Mouse (Mus musculus) liver, embryonic 16.5 days (tissue): ENCODE measurements around the gene Alg3. TPM values are rescaled to one million over a fixed set of nuclear protein-coding genes. Genes with fewer than 3 reads are reported as not detected.

Experiments
- ATAC-seq: fragments of 200-750 bp; cut with Nextera tagmentation; 2 replicates; pipeline ENCODE4 v1.8.0; 2017; ENCODE audit warnings: low read depth, mild to moderate bottlenecking, moderate number of reproducible peaks, moderate library complexity
- H3K27ac ChIP-seq: fragments of 300-500 bp; sonication (generic); 2 replicates; pipeline ENCODE4 v1.5.1; 2014; ENCODE audit warnings: mild to moderate bottlenecking, low read length
- H3K27me3 ChIP-seq: fragments of 300-500 bp; sonication (generic); 2 replicates; pipeline ENCODE4 v1.6.1; 2014; ENCODE audit warnings: low read depth, low read length, mixed read lengths; ENCODE audit not compliant: control insufficient read depth, insufficient read depth
- H3K36me3 ChIP-seq: fragments of 300-500 bp; sonication (generic); 2 replicates; pipeline ENCODE4 v1.6.1; 2014; ENCODE audit warnings: mild to moderate bottlenecking; ENCODE audit not compliant: control insufficient read depth, insufficient read depth
- H3K4me1 ChIP-seq: fragments of 300-500 bp; sonication (generic); 2 replicates; pipeline ENCODE4 v1.6.1; 2014; ENCODE audit warnings: low read depth, low read length, mixed read lengths; ENCODE audit not compliant: control insufficient read depth
- H3K4me2 ChIP-seq: fragments of 300-500 bp; sonication (generic); 2 replicates; pipeline ENCODE4 v1.6.1; 2014; ENCODE audit warnings: low read depth, low read length, mixed read lengths
- H3K4me3 ChIP-seq: fragments of 300-500 bp; sonication (generic); 2 replicates; pipeline ENCODE4 v1.5.1; 2014; ENCODE audit warnings: low read depth, mild to moderate bottlenecking, low read length
- H3K9ac ChIP-seq: fragments of 300-500 bp; sonication (generic); 2 replicates; pipeline ENCODE4 v1.6.1; 2014; ENCODE audit warnings: low read depth, low read length
- H3K9me3 ChIP-seq: fragments of 300-500 bp; sonication (generic); replicated peaks from 2 replicates; pipeline ENCODE4 v1.6.1; 2016; ENCODE audit warnings: low read length; ENCODE audit not compliant: control insufficient read depth
- WGBS: fragments of 180-500 bp; shearing (Covaris S2); extraction: QIAGEN DNeasy Blood & Tissue Kit; methylation state at CpG from one replicate; pipeline ENCODE4 v1.1.7; 2014; ENCODE audit not compliant: insufficient replicate concordance; 5-methylcytosine and 5-hydroxymethylcytosine counted together
- polyA plus RNA-seq: library from polyadenylated mRNA; unstranded; fragments of >200 nt; fragmentation: Nextera tagmentation; extraction: Ambion mirVana; gene quantifications from 2 replicates; pipeline ENCODE4 v1.2.1, GENCODE M21; 2015

The Alg3 gene
- polyA plus RNA-seq, result 17.7 and 18.5 TPM in 2 replicates

GRCm38 (mm10) chr16:20611357-20612227, at the start of gene Alg3, which contains the start of the genes Eef1akmt4 and Gm49333:
Gene Alg3, minus strand, starts transcription at chr16:20611735.
Gene Eef1akmt4, plus strand, starts transcription at chr16:20611593.
Gene Gm49333, plus strand, starts transcription at chr16:20611610.
- Histone ChIP-seq H3K4me3 (peak within 1 kb of the TSS; percentile 70), H3K9ac (peak within 1 kb of the TSS; percentile 75), H3K27me3 (no peaks in the 10 kb centered on the region), H3K36me3 (peaks cover 4% of the 10 kb centered on the region; the same call in 1 of the 2 replicates), H3K4me2 (peak within 1 kb of the TSS; percentile 96), H3K27ac (peak within 1 kb of the TSS; percentile 68), H3K9me3 (no peaks in the 10 kb centered on the region), H3K4me1 (peaks cover 17% of the 10 kb centered on the region)
- ATAC-seq, result peak; percentile 99
- WGBS, result 1% methylated on average over 41 of the region's 41 CpGs

GRCm38 (mm10) chr16:20657661-20658060, 46.1 kb upstream of the Alg3 start:
- 76% methylated on average over 4 of the region's 4 CpGs for WGBS

GRCm38 (mm10) chr16:20653315-20653714, 41.8 kb upstream of the Alg3 start:
- ATAC-seq, result no peak
- 47% methylated on average over 2 of the region's 2 CpGs for WGBS
- Histone ChIP-seq H3K9ac (no peak overlapping the region), H3K27me3 (no peaks in the 10 kb centered on the region), H3K4me3 (no peak overlapping the region), H3K4me2 (no peak overlapping the region), H3K9me3 (no peaks in the 10 kb centered on the region), H3K27ac (no peak overlapping the region), H3K36me3 (peaks cover 30% of the 10 kb centered on the region), H3K4me1 (peaks cover 17% of the 10 kb centered on the region)

More at GRCm38 (mm10) chr16:20657661-20658060, 46.1 kb upstream of the Alg3 start:
- Histone ChIP-seq H3K4me2 (no peak overlapping the region), H3K4me3 (no peak overlapping the region), H3K27ac (no peak overlapping the region), H3K4me1 (peaks cover 6% of the 10 kb centered on the region), H3K9me3 (no peaks in the 10 kb centered on the region), H3K36me3 (peaks cover 63% of the 10 kb centered on the region), H3K27me3 (no peaks in the 10 kb centered on the region), H3K9ac (no peak overlapping the region)
- no peak for ATAC-seq

GRCm38 (mm10) chr16:20651947-20652310, 40.4 kb upstream of the Alg3 start:
- Histone ChIP-seq H3K27ac (peak overlapping the region; percentile 69; the same call in 1 of the 2 replicates), H3K27me3 (no peaks in the 10 kb centered on the region), H3K9me3 (no peaks in the 10 kb centered on the region), H3K4me3 (peak overlapping the region; percentile 88), H3K4me1 (peaks cover 17% of the 10 kb centered on the region), H3K9ac (peak overlapping the region; percentile 86), H3K4me2 (peak overlapping the region; percentile 88), H3K36me3 (peaks cover 19% of the 10 kb centered on the region)
- WGBS, result 7% methylated on average over 12 of the region's 12 CpGs
- peak; percentile 33 for ATAC-seq

- Histone ChIP-seq H3K4me2 (peak within 1 kb of the TSS; percentile 88), H3K4me3 (peak within 1 kb of the TSS; percentile 88), H3K4me1 (peaks cover 17% of the 10 kb centered on the region), H3K27me3 (no peaks in the 10 kb centered on the region), H3K9me3 (no peaks in the 10 kb centered on the region), H3K9ac (peak within 1 kb of the TSS; percentile 86), H3K36me3 (peaks cover 14% of the 10 kb centered on the region), H3K27ac (peak within 1 kb of the TSS; percentile 69)
- 1% methylated on average over 46 of the region's 46 CpGs for WGBS
- ATAC-seq, result peak; percentile 95
These were observed 39.8 kb upstream of the Alg3 start, which contains the start of gene Psmd2 for GRCm38 (mm10) chr16:20651076-20651946. Gene Psmd2, plus strand, starts transcription at chr16:20651652.

- H3K4me1 ChIP-seq, result no peaks in the 10 kb centered on the region
- H3K27ac ChIP-seq, result no peak overlapping the region
- H3K9ac ChIP-seq, result no peak overlapping the region
- no peak overlapping the region for H3K4me3 ChIP-seq
- H3K9me3 ChIP-seq, result no peaks in the 10 kb centered on the region
- no peaks in the 10 kb centered on the region for H3K27me3 ChIP-seq
- 62% methylated on average over 7 of the region's 7 CpGs for WGBS
- no peak for ATAC-seq
- no peak overlapping the region for H3K4me2 ChIP-seq
- H3K36me3 ChIP-seq, result no peaks in the 10 kb centered on the region
These were observed 32.4 kb upstream of the Alg3 start for GRCm38 (mm10) chr16:20643911-20644310.

- H3K9me3 ChIP-seq, result no peaks in the 10 kb centered on the region
- no peak overlapping the region for H3K9ac ChIP-seq
- H3K4me2 ChIP-seq, result no peak overlapping the region
- no peak overlapping the region for H3K4me3 ChIP-seq
- H3K27me3 ChIP-seq, result no peaks in the 10 kb centered on the region; the same call in 1 of the 2 replicates
- WGBS, result 3% methylated on average over 8 of the region's 8 CpGs
- no peak for ATAC-seq
- no peak overlapping the region for H3K27ac ChIP-seq
- no peaks in the 10 kb centered on the region for H3K4me1 ChIP-seq
- H3K36me3 ChIP-seq, result no peaks in the 10 kb centered on the region
These were observed 30.6 kb upstream of the Alg3 start for GRCm38 (mm10) chr16:20642161-20642560.

GRCm38 (mm10) chr16:20638367-20638766, 26.8 kb upstream of the Alg3 start:
- no peak for ATAC-seq
- H3K9ac ChIP-seq, result no peak overlapping the region
- H3K27me3 ChIP-seq, result no peaks in the 10 kb centered on the region; the same call in 1 of the 2 replicates
- H3K4me2 ChIP-seq, result no peak overlapping the region
- 73% methylated on average over 8 of the region's 8 CpGs for WGBS
- H3K36me3 ChIP-seq, result no peaks in the 10 kb centered on the region
- no peak overlapping the region for H3K27ac ChIP-seq
- H3K9me3 ChIP-seq, result no peaks in the 10 kb centered on the region
- H3K4me3 ChIP-seq, result no peak overlapping the region
- no peaks in the 10 kb centered on the region for H3K4me1 ChIP-seq
